Mouse (Mus musculus) hindbrain, embryonic 14.5 days (tissue): ENCODE measurements at regions not wholly inside any gene's neighbourhood (a gene's known extent, or its start where the extent isn't known, plus 50 kb on each side); places are given as distances from the start of the nearest gene placed in this dataset.

Experiments
- ATAC-seq: fragments of 200-750 bp; cut with Nextera tagmentation; 2 replicates; pipeline ENCODE4 v1.8.0; 2017; ENCODE audit warnings: moderate number of reproducible peaks, mild to moderate bottlenecking, moderate TSS enrichment, moderate library complexity; ENCODE audit not compliant: low FRiP score
- DNase-seq: peaks from one replicate; pipeline ENCODE4 v3.0.0-alpha.2; 2015; ENCODE audit warnings: low spot score
- H3K27ac ChIP-seq: fragments of 300-500 bp; sonication (generic); 2 replicates; pipeline ENCODE4 v1.5.1; 2014; ENCODE audit warnings: mild to moderate bottlenecking, moderate library complexity
- H3K27me3 ChIP-seq: fragments of 300-500 bp; sonication (generic); 2 replicates; pipeline ENCODE4 v1.6.1; 2014; ENCODE audit warnings: mild to moderate bottlenecking, low read length, mixed read lengths; ENCODE audit not compliant: control insufficient read depth, insufficient read depth
- H3K36me3 ChIP-seq: fragments of 300-500 bp; sonication (generic); replicated peaks from 2 replicates; pipeline ENCODE4 v1.6.1; 2014; ENCODE audit not compliant: control insufficient read depth, insufficient read depth
- H3K4me1 ChIP-seq: fragments of 300-500 bp; sonication (generic); replicated peaks from 2 replicates; pipeline ENCODE4 v1.6.1; 2014; ENCODE audit warnings: antibody characterized with exemption, low read length, mixed read lengths; ENCODE audit not compliant: control insufficient read depth, insufficient read depth
- H3K4me2 ChIP-seq: fragments of 300-500 bp; sonication (generic); replicated peaks from 2 replicates; pipeline ENCODE4 v1.6.1; 2014; ENCODE audit warnings: mild to moderate bottlenecking, moderate library complexity
- H3K4me3 ChIP-seq: fragments of 300-500 bp; sonication (generic); replicated peaks from 2 replicates; pipeline ENCODE4 v1.5.1; 2014; ENCODE audit warnings: mild to moderate bottlenecking, low read length
- H3K9ac ChIP-seq: fragments of 300-500 bp; sonication (generic); 2 replicates; pipeline ENCODE4 v1.6.1; 2014
- H3K9me3 ChIP-seq: fragments of 300-500 bp; sonication (generic); 2 replicates; pipeline ENCODE4 v1.6.1; 2016; ENCODE audit warnings: low read length; ENCODE audit not compliant: control insufficient read depth
- whole genome bisulfite sequencing: fragments of 180-500 bp; shearing (Covaris S2); extraction: QIAGEN DNeasy Blood & Tissue Kit; methylation state at CpG from one replicate; pipeline ENCODE4 v1.1.7; 2014; 5-methylcytosine and 5-hydroxymethylcytosine counted together

DNA sequence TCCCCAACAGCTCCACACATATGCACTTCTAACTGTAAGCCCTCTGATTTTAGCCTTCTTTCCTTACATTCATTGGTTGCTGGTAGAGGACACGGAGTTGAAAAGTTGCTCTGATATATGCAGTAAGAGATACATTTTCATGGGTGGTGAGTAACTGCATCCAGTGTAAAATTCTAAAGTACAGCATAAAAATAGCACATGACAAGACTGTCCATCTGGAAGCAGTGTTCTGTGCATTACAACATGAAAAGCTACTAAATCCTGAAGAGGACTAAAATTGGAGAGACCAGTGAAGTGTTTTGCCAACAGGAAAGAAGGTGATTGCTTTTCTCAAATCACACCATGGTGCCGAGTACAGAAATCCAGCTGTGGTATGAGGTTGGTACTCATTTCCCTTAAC, 210.2 kb upstream of the Speer2 start:
- Histone ChIP-seq H3K9me3 (no peaks in the 10 kb centered on the region), H3K4me3 (no peak overlapping the region), H3K4me2 (no peak overlapping the region), H3K27me3 (no peaks in the 10 kb centered on the region), H3K4me1 (no peaks in the 10 kb centered on the region), H3K36me3 (no peaks in the 10 kb centered on the region), H3K27ac (no peak overlapping the region), H3K9ac (no peak overlapping the region)
- 87% methylated on average over 2 of the region's 2 CpGs for WGBS
- DNase-seq, result no peak
- no peak for ATAC-seq

DNA sequence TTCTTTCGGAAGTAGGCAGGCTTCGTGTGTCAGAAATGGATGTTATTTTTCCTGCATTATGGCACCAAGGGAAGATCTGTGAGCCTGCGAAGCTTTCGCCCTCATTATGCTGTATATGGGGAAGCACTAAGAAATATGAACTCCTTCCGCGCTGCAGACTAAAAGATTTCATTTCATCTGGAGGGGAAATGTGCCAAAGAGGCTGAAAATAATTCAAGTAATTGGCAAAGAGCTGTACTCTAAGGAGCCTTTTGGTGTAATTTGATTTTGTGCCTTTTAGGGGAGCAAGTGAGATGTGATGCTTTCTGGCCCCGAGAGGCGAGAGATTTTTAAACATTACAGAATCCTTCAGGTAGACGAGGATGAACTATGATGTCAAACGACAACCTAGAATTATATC, 216.0 kb upstream of the Speer2 start:
- H3K36me3 ChIP-seq, result no peaks in the 10 kb centered on the region
- ATAC-seq (no peak), DNase-seq (no peak)
- H3K9me3 ChIP-seq, result no peaks in the 10 kb centered on the region
- no peak overlapping the region for H3K4me3 ChIP-seq
- H3K27ac ChIP-seq, result no peak overlapping the region
- 84% methylated on average over 10 of the region's 10 CpGs for WGBS
- H3K4me1 ChIP-seq, result no peaks in the 10 kb centered on the region
- H3K27me3 ChIP-seq, result no peaks in the 10 kb centered on the region
- H3K9ac ChIP-seq, result no peak overlapping the region
- no peak overlapping the region for H3K4me2 ChIP-seq

DNA sequence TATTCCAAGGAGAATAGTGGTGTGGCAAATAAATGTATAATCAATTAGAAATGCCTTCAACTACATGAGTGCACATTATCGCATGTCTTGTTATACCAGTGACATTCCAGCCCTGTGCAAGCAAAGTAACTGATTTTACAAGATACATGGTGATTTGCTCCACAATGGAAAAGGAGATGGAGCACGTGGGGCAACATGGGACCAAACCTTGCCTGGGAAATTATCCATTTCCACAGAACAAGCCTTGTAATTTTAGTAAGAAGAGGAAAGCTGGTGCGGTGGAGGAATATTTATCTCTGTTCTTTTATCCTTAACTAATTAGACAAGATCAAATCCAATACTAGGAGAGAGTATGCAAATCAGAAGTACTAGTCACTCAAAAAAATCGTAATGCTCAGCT, 222.5 kb upstream of the Gbe1 start:
- 68% methylated on average over 4 of the region's 4 CpGs for WGBS

DNA sequence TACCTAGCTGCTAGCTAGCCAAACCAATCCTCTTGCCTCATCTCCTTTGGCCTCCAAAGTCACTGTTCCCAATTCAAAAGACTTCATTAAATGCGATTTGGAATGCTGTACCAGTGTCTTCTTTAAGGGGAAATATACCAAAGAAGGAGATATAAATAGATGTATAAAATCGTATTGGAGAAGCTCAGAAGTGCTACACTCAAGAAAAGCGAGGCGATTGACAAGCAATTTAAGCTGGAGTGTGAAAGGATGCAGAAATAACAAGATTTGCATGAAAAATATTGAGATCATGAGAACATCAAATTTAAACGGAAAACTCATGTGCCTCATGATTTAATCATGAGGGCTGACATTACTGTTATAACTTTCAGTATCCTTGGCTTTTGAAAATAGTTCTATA, 221.8 kb upstream of the Gbe1 start:
- H3K27ac ChIP-seq, result no peak overlapping the region
- DNase-seq, result no peak
- 86% methylated on average over 5 of the region's 5 CpGs for WGBS

More for the DNA sequence above, 222.5 kb upstream of the Gbe1 start:
- DNase-seq (no peak), ATAC-seq (no peak)
- H3K36me3 ChIP-seq, result no peaks in the 10 kb centered on the region
- H3K4me2 ChIP-seq, result no peak overlapping the region
- H3K4me1 ChIP-seq, result no peaks in the 10 kb centered on the region
- no peak overlapping the region for H3K4me3 ChIP-seq
- H3K9me3 ChIP-seq, result no peaks in the 10 kb centered on the region
- H3K27ac ChIP-seq, result no peak overlapping the region
- H3K27me3 ChIP-seq, result no peaks in the 10 kb centered on the region
- H3K9ac ChIP-seq, result no peak overlapping the region

DNA sequence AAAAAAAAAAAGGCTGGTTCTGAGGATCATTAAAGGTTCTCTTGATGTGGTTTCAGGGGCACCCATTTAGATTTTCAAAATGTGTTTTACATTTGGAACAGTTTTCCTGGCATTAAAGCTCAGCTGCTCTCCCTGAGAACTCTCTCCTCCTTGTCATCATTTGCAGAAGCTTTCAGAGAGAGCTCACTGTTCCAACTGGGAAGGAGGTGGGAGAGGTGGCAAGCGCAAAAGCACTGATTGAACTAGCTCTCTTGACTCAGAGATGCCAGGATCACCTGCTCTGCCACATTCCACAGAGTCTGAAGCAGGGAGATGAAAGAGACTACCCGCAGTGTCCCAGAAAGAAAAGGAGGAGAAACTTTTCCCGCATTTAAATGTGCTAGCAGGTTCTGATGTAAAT, 220.5 kb upstream of the Gbe1 start:
- Histone ChIP-seq H3K27ac (no peak overlapping the region), H3K36me3 (no peaks in the 10 kb centered on the region), H3K27me3 (no peaks in the 10 kb centered on the region), H3K9me3 (no peaks in the 10 kb centered on the region), H3K4me2 (no peak overlapping the region), H3K9ac (no peak overlapping the region), H3K4me3 (no peak overlapping the region), H3K4me1 (no peaks in the 10 kb centered on the region)
- no peak for ATAC-seq
- no peak for DNase-seq
- 24% methylated on average over 3 of the region's 3 CpGs for WGBS

More for the DNA sequence above, 221.8 kb upstream of the Gbe1 start:
- H3K9ac ChIP-seq, result no peak overlapping the region
- no peaks in the 10 kb centered on the region for H3K27me3 ChIP-seq
- no peaks in the 10 kb centered on the region for H3K4me1 ChIP-seq
- no peak overlapping the region for H3K4me3 ChIP-seq
- no peak for ATAC-seq
- no peaks in the 10 kb centered on the region for H3K9me3 ChIP-seq
- no peaks in the 10 kb centered on the region for H3K36me3 ChIP-seq
- no peak overlapping the region for H3K4me2 ChIP-seq

DNA sequence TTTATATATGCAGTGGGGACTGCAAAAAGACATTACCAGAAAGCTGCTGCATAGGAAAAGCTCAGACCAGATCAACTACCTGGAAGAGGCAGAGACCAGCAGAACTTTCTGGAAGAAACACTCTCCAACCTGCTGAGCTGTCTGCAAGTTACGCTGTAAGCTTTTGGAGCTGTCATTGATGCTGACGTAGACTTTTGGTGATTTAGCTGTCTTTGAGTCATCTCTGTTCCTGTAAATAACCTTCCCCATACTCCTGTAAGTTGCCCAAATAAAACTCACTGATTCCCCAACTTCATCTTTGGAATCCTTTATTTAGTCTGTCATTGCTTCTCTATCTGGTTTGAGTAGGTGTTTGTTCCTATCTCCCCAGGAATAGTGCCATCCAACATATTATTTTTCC, 218.5 kb upstream of the Gbe1 start:
- H3K36me3 ChIP-seq, result no peaks in the 10 kb centered on the region
- no peak for DNase-seq
- H3K27me3 ChIP-seq, result no peaks in the 10 kb centered on the region
- ATAC-seq, result no peak
- no peaks in the 10 kb centered on the region for H3K4me1 ChIP-seq
- H3K4me2 ChIP-seq, result no peak overlapping the region
- no peak overlapping the region for H3K4me3 ChIP-seq
- H3K9ac ChIP-seq, result no peak overlapping the region
- H3K27ac ChIP-seq, result no peak overlapping the region
- WGBS, result 97% methylated on average over 2 of the region's 2 CpGs
- no peaks in the 10 kb centered on the region for H3K9me3 ChIP-seq

DNA sequence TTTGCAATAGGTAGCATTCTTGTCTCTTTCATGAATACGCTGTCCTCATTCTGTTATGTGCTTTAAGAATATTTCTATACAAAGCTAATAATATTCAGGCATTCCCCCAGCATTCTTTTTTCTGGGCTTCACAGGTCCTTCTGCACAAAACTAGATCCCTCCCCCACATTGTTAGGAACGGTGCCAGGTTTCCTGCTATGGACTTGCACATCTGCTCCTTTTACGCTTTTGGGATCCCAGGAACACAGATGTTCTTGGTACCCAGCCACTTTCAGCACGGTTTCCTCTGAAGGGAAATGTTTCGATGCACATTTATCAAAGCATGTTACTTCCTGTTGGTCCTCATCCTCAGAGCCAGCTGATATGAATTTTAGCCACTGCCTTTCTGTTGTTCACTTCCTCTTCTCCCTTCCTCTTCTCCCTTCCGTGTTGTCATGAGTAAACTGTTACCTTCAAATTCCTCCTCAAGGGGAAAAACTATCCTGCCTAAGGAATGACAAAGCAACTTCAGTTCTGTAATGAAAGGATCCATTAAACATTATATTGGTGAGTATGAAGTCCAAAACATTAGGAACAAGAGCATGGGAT, 209.9 kb upstream of the Gbe1 start:
- Histone ChIP-seq H3K4me3 (no peak overlapping the region), H3K9me3 (no peaks in the 10 kb centered on the region), H3K4me2 (no peak overlapping the region), H3K4me1 (no peaks in the 10 kb centered on the region), H3K27me3 (no peaks in the 10 kb centered on the region), H3K36me3 (no peaks in the 10 kb centered on the region), H3K27ac (0 out of 2 replicates have a peak overlapping the region, but pooled peaks have one; percentile 2), H3K9ac (no peak overlapping the region)
- 62% methylated on average over 6 of the region's 6 CpGs for WGBS
- DNase-seq (no peak), ATAC-seq (no peak)

DNA sequence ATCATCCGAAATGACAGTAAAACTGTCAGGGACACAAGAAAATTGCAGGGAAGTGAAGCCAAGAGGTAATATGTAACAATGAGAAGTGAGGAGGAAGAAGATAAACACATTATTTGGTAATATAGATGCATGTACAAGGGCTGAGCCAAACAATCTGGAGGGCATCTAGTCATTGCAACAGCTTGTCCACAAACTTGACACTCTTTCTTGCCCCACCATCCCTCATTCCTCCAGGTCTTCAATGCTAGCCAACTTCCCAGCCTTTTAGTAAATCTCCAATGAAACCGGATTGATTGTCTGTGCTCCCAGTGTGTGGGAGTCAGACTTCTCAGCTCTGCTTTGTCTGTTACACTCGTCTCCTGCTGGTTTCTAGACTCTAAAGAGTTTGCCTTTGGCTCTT, 172.3 kb upstream of the Gbe1 start:
- no peaks in the 10 kb centered on the region for H3K9me3 ChIP-seq
- H3K27me3 ChIP-seq, result no peaks in the 10 kb centered on the region
- ATAC-seq (no peak), DNase-seq (no peak)
- H3K36me3 ChIP-seq, result no peaks in the 10 kb centered on the region
- H3K9ac ChIP-seq, result no peak overlapping the region
- no peak overlapping the region for H3K27ac ChIP-seq
- no peak overlapping the region for H3K4me2 ChIP-seq
- WGBS, result 43% methylated on average over 3 of the region's 3 CpGs
- H3K4me3 ChIP-seq, result no peak overlapping the region
- no peaks in the 10 kb centered on the region for H3K4me1 ChIP-seq

DNA sequence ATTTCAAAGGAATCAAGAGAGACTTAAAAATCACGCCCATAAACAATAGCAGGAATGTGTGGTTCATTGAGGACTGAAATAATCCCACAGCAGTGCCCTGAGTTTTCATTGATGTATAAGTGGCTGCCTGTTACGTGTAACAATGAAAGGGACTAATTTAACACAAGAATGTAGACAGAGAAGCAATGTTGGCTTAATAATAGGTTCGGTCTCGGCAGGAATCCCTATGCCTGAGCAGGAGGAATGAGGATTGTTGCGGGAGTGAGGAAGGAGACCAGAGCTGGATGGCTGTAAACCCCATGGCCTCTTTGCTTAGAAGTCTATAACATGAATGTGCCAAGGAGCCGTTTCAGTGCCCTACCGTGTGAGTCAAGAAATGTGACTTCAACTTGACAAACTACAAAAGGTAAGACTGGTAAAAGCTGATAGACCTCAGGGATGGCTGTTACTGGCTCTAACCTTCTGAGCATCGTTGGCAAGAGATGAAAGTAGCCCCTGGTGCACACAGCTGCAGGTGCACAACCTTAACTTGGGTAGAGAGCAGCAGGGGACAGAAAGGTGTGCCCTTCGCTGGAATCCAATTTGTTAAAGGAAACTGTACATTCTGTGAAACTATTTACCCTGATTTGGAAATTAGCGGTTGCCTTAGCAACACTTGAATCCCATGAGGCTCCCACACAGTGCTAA, 165.9 kb upstream of the Gbe1 start:
- no peaks in the 10 kb centered on the region for H3K9me3 ChIP-seq
- no peaks in the 10 kb centered on the region for H3K27me3 ChIP-seq
- H3K27ac ChIP-seq, result no peak overlapping the region
- ATAC-seq, result no peak
- no peak overlapping the region for H3K4me2 ChIP-seq
- 34% methylated on average over 10 of the region's 10 CpGs for WGBS
- no peak overlapping the region for H3K4me3 ChIP-seq
- no peak overlapping the region for H3K9ac ChIP-seq
- H3K4me1 ChIP-seq, result no peaks in the 10 kb centered on the region
- H3K36me3 ChIP-seq, result no peaks in the 10 kb centered on the region
- no peak for DNase-seq

DNA sequence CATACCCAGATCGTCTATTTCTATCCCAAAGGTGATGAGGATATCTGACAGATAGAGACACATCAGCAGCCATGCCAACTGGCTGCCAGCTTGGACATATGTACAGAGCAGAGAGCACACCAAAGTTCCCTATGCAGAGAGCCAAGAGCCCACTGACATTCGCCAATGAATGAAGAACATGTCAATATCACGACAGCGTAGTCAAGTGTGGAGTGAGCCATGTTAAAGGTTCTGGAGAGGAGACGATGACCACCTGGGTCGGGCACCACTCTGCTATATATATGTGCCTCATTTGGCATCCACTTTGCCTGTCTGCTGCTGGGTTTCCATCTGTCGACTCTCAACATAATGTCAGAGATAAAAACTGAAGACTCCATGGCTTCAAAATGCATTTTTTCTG, 159.2 kb upstream of the Gbe1 start:
- Histone ChIP-seq H3K9me3 (no peaks in the 10 kb centered on the region), H3K4me1 (no peaks in the 10 kb centered on the region), H3K36me3 (no peaks in the 10 kb centered on the region), H3K4me2 (no peak overlapping the region), H3K4me3 (no peak overlapping the region), H3K27me3 (no peaks in the 10 kb centered on the region), H3K27ac (no peak overlapping the region), H3K9ac (no peak overlapping the region)
- 87% methylated on average over 7 of the region's 7 CpGs for WGBS
- ATAC-seq (no peak), DNase-seq (no peak)
